Mouse (Mus musculus): ENCODE results near the gene Cd3d.

Gene Cd3d

DNA sequence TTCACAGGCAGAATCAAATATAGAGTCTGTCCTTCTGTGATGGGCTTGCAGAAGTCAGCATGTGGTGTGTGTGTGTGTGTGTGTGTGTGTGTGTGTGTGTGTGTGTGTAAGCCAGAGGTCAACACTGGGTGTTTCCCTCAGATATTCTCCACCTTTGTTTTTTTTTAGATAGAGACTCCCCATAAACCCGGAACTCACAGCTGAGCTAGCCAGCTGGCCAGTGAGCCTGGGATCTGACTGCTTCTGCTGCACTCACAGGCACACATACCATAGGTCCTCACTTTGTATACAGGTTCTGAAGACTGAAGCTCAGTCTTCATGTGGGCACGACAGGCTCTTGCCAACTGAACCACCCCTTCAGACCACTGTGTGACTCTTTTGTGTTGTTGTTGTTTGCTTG lies 50.7 kb downstream of the Cd3d start:
- ATAC-seq (ENCODE audit: insufficient number of reproducible peaks, low FRiP score, low TSS enrichment), result no peak

- no peak for ATAC-seq (ENCODE audit: insufficient number of reproducible peaks, low FRiP score, low TSS enrichment)
Observed at GRCm38 (mm10) chr9:45034526-45034925, 52.9 kb downstream of the Cd3d start.

Data from cerebellum, adult (tissue).